Mouse (Mus musculus): ENCODE data around the gene Pced1b. TPM values are rescaled to one million over a fixed set of nuclear protein-coding genes. Genes with fewer than 3 reads are reported as not detected.
A peak's percentile ranks its signal among the peaks of the same experiment; 100 is the strongest.

Gene Pced1b
- total RNA-seq, 2 experiments from 2014 or later: 17.7 to 19.4 TPM

- ATAC-seq (replicated peaks; ENCODE audit: low FRiP score, poor library complexity, severe bottlenecking): no peak
Observed at GRCm38 (mm10) chr15:97324311-97324710, 77.4 kb downstream of the Pced1b start.

- ATAC-seq (replicated peaks; ENCODE audit: low FRiP score, poor library complexity, severe bottlenecking): peak; percentile 81
Observed at GRCm38 (mm10) chr15:97327500-97328081, 80.7 kb downstream of the Pced1b start.

GRCm38 (mm10) chr15:97332582-97332981 is 85.7 kb downstream of the Pced1b start:
- ATAC-seq (replicated peaks; ENCODE audit: low FRiP score, poor library complexity, severe bottlenecking): no peak

GRCm38 (mm10) chr15:97337636-97338352 is 90.9 kb downstream of the Pced1b start:
- peak; percentile 66 for ATAC-seq (replicated peaks; ENCODE audit: low FRiP score, poor library complexity, severe bottlenecking)

GRCm38 (mm10) chr15:97338377-97339060 is 91.6 kb downstream of the Pced1b start:
- ATAC-seq (replicated peaks; ENCODE audit: low FRiP score, poor library complexity, severe bottlenecking): no peak

GRCm38 (mm10) chr15:97342336-97342735 is 95.4 kb downstream of the Pced1b start:
- ATAC-seq (replicated peaks; ENCODE audit: low FRiP score, poor library complexity, severe bottlenecking): no peak

- peak; percentile 85 for ATAC-seq (replicated peaks; ENCODE audit: low FRiP score, poor library complexity, severe bottlenecking)
Observed at GRCm38 (mm10) chr15:97342945-97343344, 96.0 kb downstream of the Pced1b start.

GRCm38 (mm10) chr15:97343921-97344320 is 97.0 kb downstream of the Pced1b start:
- ATAC-seq (replicated peaks; ENCODE audit: low FRiP score, poor library complexity, severe bottlenecking): no peak

GRCm38 (mm10) chr15:97345110-97345509 is 98.2 kb downstream of the Pced1b start:
- 0 out of 2 replicates have a peak, but pooled peaks have one; percentile 21 for ATAC-seq (replicated peaks; ENCODE audit: low FRiP score, poor library complexity, severe bottlenecking)

GRCm38 (mm10) chr15:97345917-97346316 is 99.0 kb downstream of the Pced1b start:
- ATAC-seq (replicated peaks; ENCODE audit: low FRiP score, poor library complexity, severe bottlenecking): no peak

- no peak for ATAC-seq (replicated peaks; ENCODE audit: low FRiP score, poor library complexity, severe bottlenecking)
Observed at GRCm38 (mm10) chr15:97346413-97346812, 99.5 kb downstream of the Pced1b start.

- ATAC-seq (replicated peaks; ENCODE audit: low FRiP score, poor library complexity, severe bottlenecking): no peak
Observed at GRCm38 (mm10) chr15:97346897-97347296, 100.0 kb downstream of the Pced1b start.

GRCm38 (mm10) chr15:97348566-97349315 is 101.8 kb downstream of the Pced1b start:
- no peak for ATAC-seq (replicated peaks; ENCODE audit: low FRiP score, poor library complexity, severe bottlenecking)

- ATAC-seq (replicated peaks; ENCODE audit: low FRiP score, poor library complexity, severe bottlenecking): peak; percentile 79
Observed at GRCm38 (mm10) chr15:97350528-97350927, 103.6 kb downstream of the Pced1b start.

GRCm38 (mm10) chr15:97351016-97351415 is 104.1 kb downstream of the Pced1b start:
- no peak for ATAC-seq (replicated peaks; ENCODE audit: low FRiP score, poor library complexity, severe bottlenecking)

- ATAC-seq (replicated peaks; ENCODE audit: low FRiP score, poor library complexity, severe bottlenecking): peak; percentile 55; the same call in 1 of the 2 replicates
Observed at GRCm38 (mm10) chr15:97351681-97352080, 104.8 kb downstream of the Pced1b start.

- no peak for ATAC-seq (replicated peaks; ENCODE audit: low FRiP score, poor library complexity, severe bottlenecking)
Observed at GRCm38 (mm10) chr15:97355676-97356303, 108.9 kb downstream of the Pced1b start.

GRCm38 (mm10) chr15:97357016-97357415 is 110.1 kb downstream of the Pced1b start:
- ATAC-seq (replicated peaks; ENCODE audit: low FRiP score, poor library complexity, severe bottlenecking): no peak

- ATAC-seq (replicated peaks; ENCODE audit: low FRiP score, poor library complexity, severe bottlenecking): peak; percentile 94
Observed at GRCm38 (mm10) chr15:97360842-97361770, 114.2 kb downstream of the Pced1b start.
